In genomic region chr13:83461556-83461955, GRCm38 (mm10) we compare ENCODE assay signal across 20 mouse cellular contexts. TPM values are rescaled to one million over a fixed set of nuclear protein-coding genes. Genes with fewer than 3 reads are reported as not detected.
A peak's percentile ranks its signal among the peaks of the same experiment; 100 is the strongest.
DNase-seq lines count a peak whose midpoint lies in the region; ATAC-seq and TF ChIP-seq lines count a peak whose summit lies in the region.
"Had no signal": no experiment of that assay in that cellular context is flagged by ENCODE, and none has a peak within 500 bp of the region (broad histone marks: within the 10 kb centered on the region; RNA-seq: fewer than 3 reads in every experiment).

No protein-coding gene starts in this region.

- H3K9me3 ChIP-seq in lung, postnatal 0 days (ENCODE audit: low read length), result no peaks in the 10 kb centered on the region
- no peaks in the 10 kb centered on the region for H3K9me3 ChIP-seq in stomach, postnatal 0 days (ENCODE audit: control insufficient read depth, low read length)
- no peaks in the 10 kb centered on the region for H3K9me3 ChIP-seq in neural tube, embryonic 15.5 days (replicated peaks)
- H3K9me3 ChIP-seq: forebrain, embryonic 15.5 days; midbrain, embryonic 13.5 days; neural tube, embryonic 12.5 days had no signal

- DNase-seq in heart, postnatal 10 days, result peak; percentile 4 to 9
- no peak for DNase-seq in heart, postnatal 36 days
- peak; percentile 45 for DNase-seq in lung, postnatal 0 days (ENCODE audit: low spot score)
- no peak for DNase-seq in lung, postnatal 14 days
- DNase-seq in fibroblast of lung, adult 2 months (ENCODE audit: low read depth), result peak; percentile 77
- no peak for DNase-seq in stomach, postnatal 0 days (ENCODE audit: low spot score)
- no peak for DNase-seq in gastrocnemius, adult 2 months
- DNase-seq: B cell, adult 2 months; cerebellum, adult 9-11 months; kidney, adult 18-20 months; kidney, postnatal 36 days; layer of hippocampus, adult 9-11 months; liver, postnatal 0 days; right cerebral cortex, adult 18-20 months; thymus, postnatal 36 days had no signal

- H3K4me2 ChIP-seq in lung, postnatal 0 days (replicated peaks; ENCODE audit: low read depth, low read length), result no peak overlapping the region
- no peak overlapping the region for H3K4me2 ChIP-seq in stomach, postnatal 0 days (replicated peaks; ENCODE audit: low read depth)
- no peak overlapping the region for H3K4me2 ChIP-seq in neural tube, embryonic 15.5 days
- H3K4me2 ChIP-seq: forebrain, embryonic 15.5 days; heart, embryonic 11.5 days; midbrain, embryonic 13.5 days; neural tube, embryonic 12.5 days had no signal

- no peak for TF ChIP-seq EP300 in lung, postnatal 0 days (IDR thresholded peaks at IDR 0.05)
- TF ChIP-seq EP300 in stomach, postnatal 0 days (optimal IDR thresholded peaks at IDR 0.05), result no peak

- no peak overlapping the region for H3K27ac ChIP-seq in lung, postnatal 0 days (ENCODE audit: low read length)
- peak overlapping the region; percentile 40; the same call in 1 of the 2 replicates for H3K27ac ChIP-seq in stomach, postnatal 0 days (replicated peaks)
- no peak overlapping the region for H3K27ac ChIP-seq in gastrocnemius, adult 2 months
- no peak overlapping the region for H3K27ac ChIP-seq in neural tube, embryonic 15.5 days (replicated peaks)
- H3K27ac ChIP-seq: forebrain, embryonic 15.5 days; midbrain, embryonic 13.5 days; neural tube, embryonic 12.5 days had no signal

- no peaks in the 10 kb centered on the region for H3K4me1 ChIP-seq in lung, postnatal 0 days (ENCODE audit: insufficient read depth, low read depth, low read length)
- H3K4me1 ChIP-seq in stomach, postnatal 0 days (replicated peaks; ENCODE audit: control insufficient read depth, insufficient read depth), result no peaks in the 10 kb centered on the region
- no peaks in the 10 kb centered on the region for H3K4me1 ChIP-seq in neural tube, embryonic 15.5 days
- H3K4me1 ChIP-seq: forebrain, embryonic 15.5 days; midbrain, embryonic 13.5 days; neural tube, embryonic 12.5 days had no signal

- WGBS in lung, postnatal 0 days, result 90% methylated on average over 2 of the region's 2 CpGs
- 63% methylated on average over 2 of the region's 2 CpGs for WGBS in stomach, postnatal 0 days
- 97% methylated on average over 2 of the region's 2 CpGs for WGBS in neural tube, embryonic 15.5 days

- intact Hi-C loops in heart, postnatal 10 days (cut with DNase I), result no loop called here
- intact Hi-C loops in heart, postnatal 36 days (cut with DNase I), result no loop called here
- intact Hi-C loops in gastrocnemius, adult 2 months (cut with DNase I), result no loop called here

- ATAC-seq in lung, postnatal 0 days, result no peak
- peak; percentile 32; the same call in 1 of the 2 replicates for ATAC-seq in stomach, postnatal 0 days (ENCODE audit: low FRiP score, low TSS enrichment)
- ATAC-seq in neural tube, embryonic 15.5 days (ENCODE audit: low FRiP score), result no peak
- ATAC-seq: forebrain, embryonic 15.5 days; liver, postnatal 0 days; midbrain, embryonic 13.5 days had no signal

- no peak overlapping the region for H3K9ac ChIP-seq in lung, postnatal 0 days (replicated peaks; ENCODE audit: low read depth)
- H3K9ac ChIP-seq in stomach, postnatal 0 days (ENCODE audit: low read length), result no peak overlapping the region
- H3K9ac ChIP-seq in neural tube, embryonic 15.5 days (replicated peaks), result no peak overlapping the region
- H3K9ac ChIP-seq: forebrain, embryonic 15.5 days; liver, postnatal 0 days; midbrain, embryonic 13.5 days; neural tube, embryonic 12.5 days had no signal

- no peak overlapping the region for H3K4me3 ChIP-seq in lung, postnatal 0 days (ENCODE audit: low read depth, low read length)
- H3K4me3 ChIP-seq in stomach, postnatal 0 days (ENCODE audit: low read depth, low read length), result no peak overlapping the region
- no peak overlapping the region for H3K4me3 ChIP-seq in gastrocnemius, adult 2 months
- H3K4me3 ChIP-seq in neural tube, embryonic 15.5 days (replicated peaks), result no peak overlapping the region
- H3K4me3 ChIP-seq: forebrain, embryonic 15.5 days; midbrain, embryonic 13.5 days; neural tube, embryonic 12.5 days had no signal

- no peak for TF ChIP-seq CTCF in lung, postnatal 0 days (IDR thresholded peaks at IDR 0.05)
- no peak for TF ChIP-seq CTCF in stomach, postnatal 0 days (IDR thresholded peaks at IDR 0.05; ENCODE audit: low read depth)
- TF ChIP-seq CTCF in gastrocnemius, adult 2 months (IDR thresholded peaks at IDR 0.05), result no peak

- no peaks in the 10 kb centered on the region for H3K36me3 ChIP-seq in lung, postnatal 0 days (ENCODE audit: insufficient read depth, low read length)
- H3K36me3 ChIP-seq in stomach, postnatal 0 days (ENCODE audit: control insufficient read depth, insufficient read depth, low read length), result no peaks in the 10 kb centered on the region
- no peaks in the 10 kb centered on the region for H3K36me3 ChIP-seq in neural tube, embryonic 15.5 days
- H3K36me3 ChIP-seq: forebrain, embryonic 15.5 days; midbrain, embryonic 13.5 days; neural tube, embryonic 12.5 days had no signal

- H3K27me3 ChIP-seq in lung, postnatal 0 days (replicated peaks; ENCODE audit: insufficient read depth, low read length), result no peaks in the 10 kb centered on the region
- no peaks in the 10 kb centered on the region for H3K27me3 ChIP-seq in stomach, postnatal 0 days (ENCODE audit: control insufficient read depth, insufficient read depth, low read length)
- H3K27me3 ChIP-seq in neural tube, embryonic 15.5 days (replicated peaks), result no peaks in the 10 kb centered on the region
- H3K27me3 ChIP-seq: forebrain, embryonic 15.5 days; midbrain, embryonic 13.5 days; neural tube, embryonic 12.5 days had no signal

RNA-seq across cellular contexts. Expression of gene Mef2c, which starts 42.3 kb away (rescaled TPM):
- total RNA-seq in heart, postnatal 10 days (2021), result 100 to 1,000 TPM in 1 of 2 experiments, 10 to 100 TPM in 1; 84.8 to 105 TPM
- 10 to 100 TPM; 57.7 to 73.6 TPM for total RNA-seq in heart, postnatal 36 days (2021)
- 35.3 and 45.9 TPM in 2 replicates for polyA plus RNA-seq in lung, postnatal 0 days (2015; fragmentation: Nextera tagmentation; extraction: Ambion mirVana)
- 18.4 and 22.7 TPM in 2 replicates for polyA plus RNA-seq in stomach, postnatal 0 days (2015; fragmentation: Nextera tagmentation; extraction: Ambion mirVana)
- total RNA-seq in gastrocnemius, adult 2 months (2021), result 100 to 1,000 TPM; 354 to 497 TPM
- polyA plus RNA-seq in neural tube, embryonic 15.5 days (2015; fragmentation: Nextera tagmentation; extraction: Ambion mirVana), result 29.7 and 30.8 TPM in 2 replicates

Comparison
In these comparisons a context has a peak if more than half of its experiments do, and no peak if none do; other contexts are left out.
1. DNase-seq: peak in heart, postnatal 10 days (2 of 2), lung, postnatal 0 days (single experiment) and fibroblast of lung, adult 2 months (single experiment); none in heart, postnatal 36 days (0 of 2), lung, postnatal 14 days (single experiment), stomach, postnatal 0 days (single experiment) and gastrocnemius, adult 2 months (single experiment).